ENCODE assay signal across 15 mouse cellular contexts in the genomic region with DNA sequence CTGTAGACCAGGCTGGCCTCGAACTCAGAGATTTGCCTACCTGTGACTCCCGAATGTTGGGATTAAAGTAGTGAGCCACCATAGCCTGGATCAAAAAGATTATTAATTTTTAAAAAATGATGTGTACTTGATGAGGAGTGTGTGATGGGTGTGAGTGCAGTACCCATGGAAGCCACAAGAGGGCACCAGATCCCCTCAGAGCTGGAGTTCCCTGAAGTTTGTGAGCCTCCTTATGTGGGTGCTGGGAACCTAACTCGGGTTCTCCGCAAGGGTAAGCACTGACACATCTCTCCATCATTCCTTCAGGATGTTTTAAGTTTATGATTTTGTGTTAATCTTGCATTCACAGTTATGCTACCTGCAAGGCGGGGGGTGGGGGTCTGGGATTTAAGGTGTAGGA. TPM values are rescaled to one million over a fixed set of nuclear protein-coding genes. Genes with fewer than 3 reads are reported as not detected.
A peak's percentile ranks its signal among the peaks of the same experiment; 100 is the strongest.
DNase-seq lines count a peak whose midpoint lies in the region; ATAC-seq and TF ChIP-seq lines count a peak whose summit lies in the region.
"Had no signal": no experiment of that assay in that cellular context is flagged by ENCODE, and none has a peak within 500 bp of the region (broad histone marks: within the 10 kb centered on the region; RNA-seq: fewer than 3 reads in every experiment).

No protein-coding gene starts in this region.

- peaks cover 43% of the 10 kb centered on the region for H3K36me3 ChIP-seq in neural tube, embryonic 15.5 days

- intact Hi-C loops in left cerebral cortex, adult 2 months (cut with DNase I) = no loop called here

- ATAC-seq in neural tube, embryonic 15.5 days (ENCODE audit: low FRiP score) = no peak

- no peak overlapping the region for H3K9ac ChIP-seq in neural tube, embryonic 15.5 days (replicated peaks)
- H3K9ac ChIP-seq: heart, embryonic 13.5 days; liver, embryonic 13.5 days; neural tube, embryonic 13.5 days had no signal

- H3K27ac ChIP-seq in left cerebral cortex, adult 2 months = no peak overlapping the region
- no peak overlapping the region for H3K27ac ChIP-seq in bone marrow, adult 2 months (ENCODE audit: control insufficient read depth, insufficient read depth, low read depth, low read length, poor library complexity)
- H3K27ac ChIP-seq in neural tube, embryonic 15.5 days (replicated peaks) = no peak overlapping the region
- H3K27ac ChIP-seq: embryonic facial prominence, embryonic 10.5 days; heart, embryonic 13.5 days; liver, embryonic 13.5 days; neural tube, embryonic 13.5 days had no signal

- no peak for TF ChIP-seq POLR2A in bone marrow, adult 2 months (IDR thresholded peaks at IDR 0.05; ENCODE audit: borderline replicate concordance, control insufficient read depth, low read depth, low read length)

- peak; percentile 50 for TF ChIP-seq CTCF in left cerebral cortex, adult 2 months (IDR thresholded peaks at IDR 0.05)
- TF ChIP-seq CTCF in bone marrow, adult 2 months (IDR thresholded peaks at IDR 0.05; ENCODE audit: control insufficient read depth, insufficient read depth, low read length) = peak; percentile 51

- H3K4me2 ChIP-seq in neural tube, embryonic 15.5 days = no peak overlapping the region
- H3K4me2 ChIP-seq: heart, embryonic 13.5 days; liver, embryonic 13.5 days; neural tube, embryonic 13.5 days had no signal

- no peak overlapping the region for H3K4me3 ChIP-seq in left cerebral cortex, adult 2 months
- H3K4me3 ChIP-seq in bone marrow, adult 2 months (replicated peaks; ENCODE audit: control insufficient read depth, low read depth, low read length) = no peak overlapping the region
- no peak overlapping the region for H3K4me3 ChIP-seq in neural tube, embryonic 15.5 days (replicated peaks)
- H3K4me3 ChIP-seq: embryonic facial prominence, embryonic 10.5 days; heart, embryonic 13.5 days; liver, embryonic 13.5 days; neural tube, embryonic 13.5 days had no signal

- H3K27me3 ChIP-seq in neural tube, embryonic 15.5 days (replicated peaks) = no peaks in the 10 kb centered on the region
- H3K27me3 ChIP-seq: heart, embryonic 13.5 days; liver, embryonic 13.5 days; neural tube, embryonic 13.5 days had no signal

- DNase-seq in left cerebral cortex, adult 2 months (ENCODE audit: extremely low spot score in 1 of 2, low spot score in 2 of 2) = no peak
- no peak for DNase-seq in left cerebral cortex, adult 18-20 months (ENCODE audit: low spot score in 2 of 2)
- peak; percentile 30 for DNase-seq in thymus, postnatal 4 days
- DNase-seq in thymus, postnatal 36 days = no peak
- DNase-seq in testis, postnatal 10 days (ENCODE audit: low spot score) = peak; percentile 51
- DNase-seq in layer of hippocampus, adult 11-12 months (ENCODE audit: low spot score) = no peak
- DNase-seq: adrenal gland, postnatal 25 days; cerebellum, adult 18-20 months; liver, embryonic 13.5 days; right cerebral cortex, postnatal 25 days had no signal

- WGBS in bone marrow, adult 2 months = 91% methylated on average over 5 of the region's 5 CpGs
- WGBS in neural tube, embryonic 15.5 days = 95% methylated on average over 5 of the region's 5 CpGs

- no peaks in the 10 kb centered on the region for H3K4me1 ChIP-seq in bone marrow, adult 2 months (ENCODE audit: control insufficient read depth, insufficient read depth, low read length)
- H3K4me1 ChIP-seq in neural tube, embryonic 15.5 days = no peaks in the 10 kb centered on the region
- H3K4me1 ChIP-seq: embryonic facial prominence, embryonic 10.5 days; heart, embryonic 13.5 days; neural tube, embryonic 13.5 days had no signal

- H3K9me3 ChIP-seq in neural tube, embryonic 15.5 days (replicated peaks) = 0 out of 2 replicates have a peak, but pooled peaks cover 4% of the 10 kb centered on the region
- H3K9me3 ChIP-seq: neural tube, embryonic 13.5 days had no signal

RNA-seq across cellular contexts. Expression of a gene that starts 8.1 kb away (rescaled TPM):
- total RNA-seq in left cerebral cortex, adult 2 months (2021) = 10 to 100 TPM; 10.3 to 12.2 TPM
- total RNA-seq in left cerebral cortex, adult 18-20 months (2021) = 10 to 100 TPM; 10.6 to 12.7 TPM
- 14.5 and 22.6 TPM in 2 replicates for polyA plus RNA-seq in bone marrow, adult 2 months (2011; ENCODE audit: insufficient read depth, insufficient read length, low replicate concordance, missing spikeins)
- polyA plus RNA-seq in neural tube, embryonic 15.5 days (2015; fragmentation: Nextera tagmentation; extraction: Ambion mirVana) = 37.8 and 45.4 TPM in 2 replicates

RNA-seq across cellular contexts. Expression of a gene that starts 18.1 kb away (rescaled TPM):
- 10 to 100 TPM; 15.7 to 23.5 TPM for total RNA-seq in left cerebral cortex, adult 2 months (2021)
- total RNA-seq in left cerebral cortex, adult 18-20 months (2021) = 10 to 100 TPM; 16.0 to 31.9 TPM
- 14.9 and 37.1 TPM in 2 replicates for polyA plus RNA-seq in bone marrow, adult 2 months (2011; ENCODE audit: insufficient read depth, insufficient read length, low replicate concordance, missing spikeins)
- 38.7 and 46.2 TPM in 2 replicates for polyA plus RNA-seq in neural tube, embryonic 15.5 days (2015; fragmentation: Nextera tagmentation; extraction: Ambion mirVana)

RNA-seq across cellular contexts. Expression of a gene that starts 18.1 kb away (rescaled TPM):
- total RNA-seq in left cerebral cortex, adult 2 months (2021) = 10 to 100 TPM; 30.2 to 30.8 TPM
- 10 to 100 TPM; 30.4 to 32.7 TPM for total RNA-seq in left cerebral cortex, adult 18-20 months (2021)
- polyA plus RNA-seq in bone marrow, adult 2 months (2011; ENCODE audit: insufficient read depth, insufficient read length, low replicate concordance, missing spikeins) = 10.5 and 18.0 TPM in 2 replicates
- polyA plus RNA-seq in neural tube, embryonic 15.5 days (2015; fragmentation: Nextera tagmentation; extraction: Ambion mirVana) = 73.4 and 80.4 TPM in 2 replicates

Comparison
In these comparisons a context has a peak if more than half of its experiments do, and no peak if none do; other contexts are left out.
1. DNase-seq: peak in thymus, postnatal 4 days (single experiment) and testis, postnatal 10 days (single experiment); none in left cerebral cortex, adult 2 months (0 of 2), left cerebral cortex, adult 18-20 months (0 of 2), thymus, postnatal 36 days (0 of 2) and layer of hippocampus, adult 11-12 months (single experiment).